Mouse (Mus musculus) kidney, adult 2 months (tissue): ENCODE results near the gene Nptx1. TPM values are rescaled to one million over a fixed set of nuclear protein-coding genes. Genes with fewer than 3 reads are reported as not detected.

Source experiments
- DNase-seq: peaks from one replicate; pipeline ENCODE4 v3.0.0; 2021
- H3K27ac ChIP-seq: fragments of 200-500 bp; 2 replicates; pipeline ENCODE4 v1.5.1; 2012; ENCODE audit warnings: low read depth, low read length, control low read depth, inconsistent platforms; ENCODE audit not compliant: insufficient read depth
- H3K27me3 ChIP-seq: fragments of 200-500 bp; replicated peaks from 2 replicates; pipeline ENCODE4 v1.6.1; 2012; ENCODE audit warnings: mild to moderate bottlenecking, moderate library complexity, low read length, inconsistent platforms; ENCODE audit not compliant: control insufficient read depth, insufficient read depth
- H3K36me3 ChIP-seq: fragments of 200-500 bp; 2 replicates; pipeline ENCODE4 v1.6.1; 2012; ENCODE audit warnings: mild to moderate bottlenecking, moderate library complexity, low read length, inconsistent platforms; ENCODE audit not compliant: control insufficient read depth, insufficient read depth
- H3K4me1 ChIP-seq: fragments of 200-500 bp; 2 replicates; pipeline ENCODE4 v1.6.1; 2011; ENCODE audit warnings: low read length; ENCODE audit not compliant: control insufficient read depth, insufficient read depth
- H3K4me3 ChIP-seq: fragments of 200-500 bp; 2 replicates; pipeline ENCODE4 v1.5.1; 2011; ENCODE audit warnings: mild to moderate bottlenecking, low read depth, low read length, control low read depth; ENCODE audit not compliant: insufficient read depth
- CTCF ChIP-seq: fragments of 200-500 bp; conservative IDR thresholded peaks from 2 replicates; pipeline ENCODE4 v1.5.1; 2011; ENCODE audit warnings: low read depth, mild to moderate bottlenecking, control low read depth, low read length, moderate library complexity, mixed read lengths; ENCODE audit not compliant: insufficient read depth, insufficient read length
- POLR2A ChIP-seq: fragments of 200-500 bp; IDR thresholded peaks from one replicate; pipeline ENCODE4 v1.6.1; 2011; ENCODE audit warnings: low read depth, low read length, control low read depth
- WGBS: fragments of 180-500 bp; shearing (Covaris S2); methylation state at CpG from one replicate; pipeline ENCODE4 v1.1.7; 2018; 5-methylcytosine and 5-hydroxymethylcytosine counted together
- polyA plus RNA-seq: library from polyadenylated mRNA; depleted of rRNA; stranded (reverse); fragments of >200 nt; gene quantifications from 2 replicates; pipeline ENCODE4 v1.2.3, GENCODE M21; 2012

Nptx1 gene
- polyA plus RNA-seq, 1 experiment = 0.08 TPM

GRCm38 (mm10) chr11:119551468-119551867 lies 3.9 kb upstream of the Nptx1 start:
- DNase-seq = no peak
- TF ChIP-seq CTCF = no peak
- no peak for TF ChIP-seq POLR2A
- Histone ChIP-seq H3K27me3 (peaks cover 6% of the 10 kb centered on the region), H3K36me3 (no peaks in the 10 kb centered on the region), H3K27ac (no peak overlapping the region), H3K4me3 (no peak overlapping the region), H3K4me1 (no peaks in the 10 kb centered on the region)
- 76% methylated on average over 3 of the region's 3 CpGs for WGBS

- H3K4me3 ChIP-seq = no peak overlapping the region
- H3K27ac ChIP-seq = no peak overlapping the region
- H3K36me3 ChIP-seq = no peaks in the 10 kb centered on the region
- peaks cover 6% of the 10 kb centered on the region for H3K27me3 ChIP-seq
- DNase-seq = no peak
- WGBS = 70% methylated on average over 10 of the region's 10 CpGs
- no peaks in the 10 kb centered on the region for H3K4me1 ChIP-seq
- TF ChIP-seq POLR2A (no peak), CTCF (no peak)
Measured at GRCm38 (mm10) chr11:119550546-119551335, 3.2 kb upstream of the Nptx1 start.

GRCm38 (mm10) chr11:119549371-119549811 lies 1.8 kb upstream of the Nptx1 start:
- Histone ChIP-seq H3K4me3 (0 out of 2 replicates have a peak overlapping the region, but pooled peaks have one; percentile 9), H3K4me1 (no peaks in the 10 kb centered on the region), H3K27ac (no peak overlapping the region), H3K36me3 (no peaks in the 10 kb centered on the region), H3K27me3 (peaks cover 6% of the 10 kb centered on the region)
- 1% methylated on average over 43 of the region's 43 CpGs for WGBS
- DNase-seq = no peak
- TF ChIP-seq CTCF (no peak), POLR2A (no peak)

GRCm38 (mm10) chr11:119548741-119549370 lies 1.3 kb upstream of the Nptx1 start:
- DNase-seq = no peak
- peaks cover 6% of the 10 kb centered on the region for H3K27me3 ChIP-seq
- H3K4me1 ChIP-seq = no peaks in the 10 kb centered on the region
- TF ChIP-seq CTCF = no peak
- no peak for TF ChIP-seq POLR2A
- H3K36me3 ChIP-seq = no peaks in the 10 kb centered on the region
- H3K27ac ChIP-seq = no peak overlapping the region
- 2% methylated on average over 37 of the region's 37 CpGs for WGBS
- H3K4me3 ChIP-seq = peak overlapping the region; percentile 9; the same call in 1 of the 2 replicates

- no peaks in the 10 kb centered on the region for H3K4me1 ChIP-seq
- peak overlapping the region; percentile 56 for H3K4me3 ChIP-seq
- 2% methylated on average over 39 of the region's 39 CpGs for WGBS
- peak; percentile 7 for DNase-seq
- no peaks in the 10 kb centered on the region for H3K36me3 ChIP-seq
- peaks cover 6% of the 10 kb centered on the region for H3K27me3 ChIP-seq
- no peak overlapping the region for H3K27ac ChIP-seq
- no peak for TF ChIP-seq CTCF
- no peak for TF ChIP-seq POLR2A
Measured at GRCm38 (mm10) chr11:119547951-119548591, 518 bp upstream of the Nptx1 start.

GRCm38 (mm10) chr11:119546496-119547182 lies 914 bp downstream of the Nptx1 start:
- no peaks in the 10 kb centered on the region for H3K36me3 ChIP-seq
- no peak overlapping the region for H3K4me3 ChIP-seq
- no peaks in the 10 kb centered on the region for H3K4me1 ChIP-seq
- no peak for DNase-seq
- WGBS = 1% methylated on average over 46 of the region's 46 CpGs
- H3K27ac ChIP-seq = no peak overlapping the region
- TF ChIP-seq POLR2A (no peak), CTCF (no peak)
- H3K27me3 ChIP-seq = peaks cover 6% of the 10 kb centered on the region
